Mouse (Mus musculus): ENCODE data around the gene Unc93b1.

Gene Unc93b1

DNA sequence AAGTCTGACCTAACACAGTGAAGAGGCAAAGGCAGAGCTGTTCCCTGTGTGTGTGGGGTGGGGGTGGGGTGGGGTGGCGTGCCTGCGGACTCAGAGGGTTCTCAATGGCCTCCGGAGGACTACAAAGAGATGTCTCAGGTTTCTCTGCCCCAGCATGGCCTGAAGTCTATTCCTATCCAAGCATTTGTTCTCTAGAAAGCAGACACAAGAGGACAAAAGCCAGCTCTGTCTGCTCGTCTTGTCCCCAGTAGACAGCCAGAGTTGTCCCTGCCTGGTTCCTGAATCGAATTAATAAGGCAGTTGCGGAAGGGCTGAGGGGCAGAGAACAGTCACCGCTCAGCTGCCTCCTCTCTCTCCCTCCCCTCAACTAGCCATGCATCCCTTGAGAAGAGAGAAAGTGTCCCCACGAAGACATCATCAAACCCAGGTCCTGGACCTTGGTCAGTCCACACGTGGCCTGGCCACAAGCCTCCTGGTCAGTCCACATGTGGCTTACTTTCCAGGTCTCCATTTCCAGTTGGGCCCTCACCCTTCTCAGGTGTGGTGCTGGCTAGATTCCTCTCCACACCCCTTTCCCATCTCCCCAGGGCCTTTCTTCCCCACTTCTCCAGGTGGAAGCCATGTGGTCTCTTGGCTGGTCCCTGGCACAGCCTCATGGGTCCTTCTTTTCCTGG is 48.7 kb downstream of the Unc93b1 start:
- DNase-seq (ENCODE audit: low spot score in 2 of 2): no peak

DNA sequence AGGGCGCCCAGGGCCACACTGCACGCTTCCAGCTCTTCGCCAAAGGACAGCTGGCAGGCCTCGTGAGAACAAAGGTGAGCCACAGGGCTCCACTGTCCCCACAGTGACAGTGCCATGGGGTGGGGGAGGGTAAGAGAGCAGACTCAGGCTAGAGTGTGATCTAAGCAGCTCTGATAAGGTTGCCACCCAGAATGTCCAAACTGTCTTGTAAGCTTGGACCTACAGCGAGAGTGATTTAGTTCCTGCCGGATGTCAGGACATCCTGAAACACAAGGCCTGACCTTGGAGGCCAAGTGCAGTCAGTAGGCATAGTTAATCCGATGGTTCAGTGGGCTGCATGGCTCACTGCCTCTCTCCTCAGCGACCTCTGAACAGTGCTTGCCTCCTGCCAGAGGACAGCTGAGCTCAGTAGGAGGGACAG is 50.3 kb downstream of the Unc93b1 start:
- no peak for DNase-seq (ENCODE audit: low spot score in 2 of 2)

DNA sequence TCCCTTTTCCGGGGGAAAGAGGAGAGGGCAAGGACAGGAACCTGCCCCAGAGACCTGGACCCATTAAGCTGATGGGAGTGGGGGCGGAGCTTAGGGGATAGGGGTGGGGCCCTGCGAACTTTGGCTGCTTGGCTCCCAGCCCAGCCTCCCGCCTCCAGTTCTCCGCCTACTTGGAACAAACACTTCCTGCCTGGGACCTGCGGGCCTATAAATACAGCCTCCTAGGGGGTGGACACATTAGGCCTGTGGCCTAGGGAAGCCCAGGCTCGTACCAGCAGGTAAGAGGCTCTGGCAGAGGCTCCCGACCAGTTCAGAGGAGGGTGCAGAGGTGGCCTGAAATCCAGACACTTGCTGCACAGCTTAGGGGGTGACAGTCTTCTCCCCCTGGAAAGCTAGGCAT is 51.3 kb downstream of the Unc93b1 start, which contains the start of gene Acy3:
Gene Acy3 (plus strand): TSS at position 237 of the 400 bp plus-strand sequence.
- peak; percentile 30 to 35 for DNase-seq (ENCODE audit: low spot score in 2 of 2)

DNA sequence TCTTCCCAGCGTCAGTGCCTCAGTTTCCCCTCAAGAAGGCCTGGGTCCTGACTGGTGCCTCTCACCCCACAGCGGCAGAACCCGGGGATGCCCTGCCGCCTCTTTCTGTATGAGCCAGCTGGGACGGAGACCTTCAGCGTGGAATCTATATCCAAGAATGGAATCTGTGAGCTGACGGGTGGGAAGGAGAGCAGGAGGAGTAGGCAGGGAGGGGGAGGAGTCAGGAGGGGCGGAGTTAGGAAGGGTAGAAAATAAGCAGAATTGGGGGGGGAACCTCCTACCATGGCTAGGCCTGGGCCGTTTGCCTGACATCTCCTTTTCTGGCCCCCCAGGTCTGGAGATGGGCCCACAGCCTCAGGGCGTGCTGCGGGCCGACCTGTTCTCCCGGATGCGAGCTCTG is 53.1 kb downstream of the Unc93b1 start:
- no peak for DNase-seq (ENCODE audit: low spot score in 2 of 2)

DNA sequence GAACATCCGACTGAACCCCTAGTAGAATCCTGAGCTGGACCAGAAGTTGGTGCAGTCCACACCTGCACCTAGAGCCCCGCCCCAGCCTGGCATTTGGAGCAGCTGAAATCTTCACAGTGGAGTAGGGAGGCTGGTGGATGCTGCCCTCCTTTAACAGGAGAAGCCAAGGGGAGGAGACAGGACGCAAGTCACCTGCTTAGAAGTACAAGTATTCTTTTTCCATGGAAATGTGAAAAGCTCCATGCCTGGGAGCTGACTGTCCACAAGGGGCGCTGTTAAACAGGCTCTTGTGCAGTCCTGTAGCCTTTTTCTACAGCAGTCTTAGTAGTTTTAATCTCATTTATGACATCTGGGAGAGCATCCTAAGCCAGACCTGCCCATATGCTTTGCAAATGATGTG is 53.8 kb downstream of the Unc93b1 start:
- no peak for DNase-seq (ENCODE audit: low spot score in 2 of 2)

DNA sequence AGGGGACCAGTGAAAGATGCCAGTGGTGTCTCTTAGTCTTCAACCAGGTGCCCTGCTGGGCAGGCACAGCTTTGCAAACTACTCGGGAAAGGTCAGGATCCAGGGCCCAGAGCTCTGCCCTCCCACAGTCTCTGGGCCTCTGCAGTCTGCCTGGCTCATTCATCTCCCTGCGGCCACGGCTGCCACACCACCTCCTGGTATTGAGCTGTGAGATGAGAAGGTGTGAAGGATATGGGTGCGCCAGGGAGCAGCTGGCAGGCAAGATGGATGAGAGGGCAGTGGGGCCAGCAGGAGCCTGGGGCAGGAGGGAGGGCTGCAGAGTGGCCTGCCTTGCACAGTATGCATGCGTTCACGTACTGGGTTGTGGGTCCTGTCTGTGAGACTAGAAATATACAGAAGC is 55.8 kb downstream of the Unc93b1 start:
- no peak for DNase-seq (ENCODE audit: low spot score in 2 of 2)

DNA sequence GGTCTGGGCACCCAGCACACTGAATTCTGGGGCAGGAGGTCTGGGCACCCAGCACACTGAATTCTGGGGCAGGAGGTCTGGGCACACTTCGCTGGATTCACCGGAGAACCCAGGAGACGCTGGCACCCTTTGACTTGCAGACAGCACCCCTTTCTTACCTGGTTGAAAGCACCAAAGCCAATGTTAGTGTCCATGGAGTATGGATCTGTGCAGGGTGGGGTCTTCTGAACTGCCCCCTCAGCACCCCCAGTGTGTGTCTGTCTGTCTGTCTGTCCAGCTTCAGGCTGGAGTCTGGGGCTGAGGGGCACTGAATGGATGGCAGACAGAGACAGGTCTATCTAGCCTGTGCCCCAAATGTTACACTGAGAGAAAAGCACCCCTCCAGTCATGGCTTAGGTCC is 56.6 kb downstream of the Unc93b1 start:
- DNase-seq (ENCODE audit: low spot score in 2 of 2): no peak

DNA sequence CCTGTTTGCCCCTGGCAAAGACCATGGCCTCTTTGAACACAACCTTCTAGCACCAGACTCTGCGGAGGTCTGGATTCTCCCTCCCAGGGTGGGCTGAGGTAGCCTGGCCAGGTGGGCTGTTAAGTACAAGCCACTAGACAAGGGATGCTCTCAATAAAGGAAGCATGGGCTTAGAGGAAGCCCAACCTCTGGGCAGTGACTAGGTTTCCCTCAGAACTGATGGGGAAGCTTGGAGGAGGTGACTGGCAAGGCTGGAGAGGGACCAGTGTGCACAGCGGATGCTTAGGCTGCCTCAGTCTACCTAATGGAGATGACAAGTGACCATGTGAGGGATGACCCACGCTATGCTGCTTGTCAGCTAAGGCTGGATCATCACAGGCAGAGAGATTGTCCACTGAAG is 57.0 kb downstream of the Unc93b1 start:
- DNase-seq (ENCODE audit: low spot score in 2 of 2): no peak

DNA sequence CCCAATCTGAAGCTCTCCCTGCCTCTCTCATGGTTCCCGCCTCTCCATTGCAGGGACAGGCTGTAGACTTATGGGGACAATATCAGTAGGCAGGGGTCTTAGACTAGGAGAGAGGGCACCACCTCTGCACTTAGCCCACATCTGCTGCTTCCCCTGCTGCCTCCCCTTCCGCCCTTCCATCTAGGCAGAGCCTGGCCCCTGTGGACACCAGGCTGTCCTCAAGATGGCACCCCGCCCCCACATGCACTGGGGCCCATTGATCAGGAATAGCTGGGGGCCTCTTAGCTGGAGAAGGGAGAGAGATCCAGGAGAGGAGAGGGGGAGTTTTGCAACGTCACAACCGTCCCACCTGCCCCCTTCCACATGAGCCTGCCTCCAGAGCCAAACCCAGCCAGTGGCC is 57.4 kb downstream of the Unc93b1 start, which contains the start of gene Tbx10:
Gene Tbx10 (plus strand): TSS at position 337 of the 400 bp plus-strand sequence.
- no peak for DNase-seq (ENCODE audit: low spot score in 2 of 2)

DNA sequence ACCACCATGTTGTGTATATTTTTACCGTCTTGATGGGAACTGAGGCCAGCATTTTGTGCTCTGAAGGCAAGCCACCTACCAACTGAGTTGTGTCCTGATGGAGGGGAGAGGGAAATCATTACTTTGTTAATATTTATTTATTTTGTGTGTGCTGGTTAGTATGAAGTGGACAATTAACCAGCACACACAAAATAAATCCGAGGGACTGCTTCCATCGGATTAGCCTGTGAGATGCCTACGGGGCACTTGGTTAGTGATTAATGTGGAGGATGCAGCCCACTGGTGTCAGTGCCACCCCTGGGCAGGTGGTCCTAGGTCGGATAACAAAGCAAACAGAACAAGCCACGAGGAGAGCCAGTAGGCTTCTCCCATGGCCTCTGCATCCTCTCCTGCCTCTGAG is 59.9 kb downstream of the Unc93b1 start:
- no peak for DNase-seq (ENCODE audit: low spot score in 2 of 2)

DNA sequence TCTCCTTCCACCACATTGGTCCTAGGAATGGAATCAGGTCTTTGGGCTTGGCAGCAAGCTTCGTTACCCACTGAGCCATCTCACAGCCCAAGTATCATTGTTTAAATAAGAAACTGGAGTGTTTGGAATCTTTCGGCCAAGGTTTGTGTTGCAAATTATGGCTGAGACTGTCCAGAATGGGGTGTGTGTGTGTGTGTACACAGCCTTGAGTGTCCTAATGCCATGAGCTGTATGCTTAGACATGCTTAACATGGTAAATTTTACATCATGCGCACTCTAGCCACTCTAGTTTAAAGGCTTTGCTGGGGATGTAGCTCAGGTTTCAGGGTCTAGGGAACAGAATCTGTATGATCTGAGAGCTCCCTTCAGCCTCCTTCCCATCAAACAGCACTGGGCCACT is 60.5 kb downstream of the Unc93b1 start:
- no peak for DNase-seq (ENCODE audit: low spot score in 2 of 2)

DNA sequence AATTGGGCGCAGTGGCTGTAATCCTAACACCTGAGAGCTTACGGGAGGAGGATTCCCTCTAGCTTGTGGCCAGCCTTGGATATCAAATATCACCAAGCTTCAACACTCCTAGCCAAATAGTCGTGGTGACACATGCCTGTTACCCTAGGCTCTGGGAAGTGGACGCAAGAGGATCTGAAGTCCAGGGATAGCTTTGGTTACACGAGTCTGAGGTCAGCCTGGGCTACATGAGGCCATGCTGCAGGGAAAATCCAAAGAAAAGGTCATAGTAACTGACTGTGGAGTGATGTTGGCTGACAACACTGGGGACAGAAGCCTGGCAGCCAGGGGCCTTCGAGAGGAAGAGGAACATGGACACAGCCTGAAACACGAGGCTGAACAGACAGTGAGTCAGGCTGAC is 61.1 kb downstream of the Unc93b1 start:
- DNase-seq (ENCODE audit: low spot score in 2 of 2): no peak

DNA sequence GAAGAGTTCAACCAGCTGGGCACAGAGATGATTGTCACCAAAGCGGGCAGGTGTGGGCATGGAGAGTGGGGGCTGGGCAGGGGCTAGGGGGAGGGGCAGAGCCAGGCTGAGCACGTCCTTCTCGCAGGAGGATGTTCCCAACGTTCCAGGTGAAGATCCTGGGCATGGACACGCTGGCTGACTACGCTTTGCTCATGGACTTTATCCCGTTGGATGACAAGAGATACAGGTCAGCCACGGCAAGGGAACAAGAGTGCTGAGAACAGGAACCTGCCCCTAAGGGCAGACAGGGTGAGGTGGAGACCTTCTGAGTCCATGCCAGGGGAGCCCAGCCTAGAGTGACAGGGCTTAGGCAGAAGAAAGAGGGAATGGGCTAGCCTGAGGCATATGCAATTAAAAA is 61.8 kb downstream of the Unc93b1 start:
- no peak for DNase-seq (ENCODE audit: low spot score in 2 of 2)

DNA sequence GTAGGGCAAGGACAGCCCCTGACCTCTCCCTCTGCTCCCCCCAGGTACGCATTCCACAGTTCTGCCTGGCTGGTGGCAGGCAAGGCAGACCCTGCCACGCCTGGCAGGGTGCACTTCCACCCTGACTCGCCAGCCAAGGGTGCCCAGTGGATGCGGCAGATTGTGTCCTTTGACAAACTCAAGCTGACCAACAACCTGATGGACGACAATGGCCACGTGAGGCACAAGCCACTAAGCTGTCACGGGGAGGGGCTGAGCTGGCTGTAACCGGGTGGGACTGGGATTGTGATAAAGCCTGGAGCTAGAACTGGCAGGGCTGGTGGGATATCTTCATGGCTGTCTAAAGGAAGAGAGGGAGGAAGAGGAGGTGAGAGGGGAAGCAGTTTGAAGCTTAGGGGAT is 62.2 kb downstream of the Unc93b1 start:
- no peak for DNase-seq (ENCODE audit: low spot score in 2 of 2)

DNA sequence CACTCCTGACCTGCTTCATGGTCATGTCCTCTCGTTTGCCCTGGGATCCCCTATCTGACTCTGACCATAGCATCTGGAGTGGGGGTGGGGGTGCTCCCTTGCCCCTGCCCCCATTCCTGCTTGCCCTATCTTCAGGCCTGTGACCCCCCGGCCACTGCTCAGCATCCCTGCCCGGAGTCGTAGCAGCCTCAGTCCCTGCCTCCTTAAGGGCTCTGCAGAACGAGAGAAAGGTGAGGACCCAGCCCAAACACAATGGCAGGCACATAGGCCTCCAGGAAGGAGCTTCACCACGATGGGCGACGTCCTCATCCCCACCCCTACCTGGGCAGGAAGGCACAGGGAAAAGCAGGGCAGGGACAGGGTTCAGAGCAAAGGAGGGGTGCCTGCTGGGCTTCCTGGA is 63.3 kb downstream of the Unc93b1 start:
- no peak for DNase-seq (ENCODE audit: low spot score in 2 of 2)
